Mouse (Mus musculus): ENCODE results near the gene Bag5. TPM values are rescaled to one million over a fixed set of nuclear protein-coding genes. Genes with fewer than 3 reads are reported as not detected.
A peak's percentile ranks its signal among the peaks of the same experiment; 100 is the strongest.

Bag5 gene
- polyA plus RNA-seq, 1 experiment from 2014 or later: 59.0 TPM

DNA sequence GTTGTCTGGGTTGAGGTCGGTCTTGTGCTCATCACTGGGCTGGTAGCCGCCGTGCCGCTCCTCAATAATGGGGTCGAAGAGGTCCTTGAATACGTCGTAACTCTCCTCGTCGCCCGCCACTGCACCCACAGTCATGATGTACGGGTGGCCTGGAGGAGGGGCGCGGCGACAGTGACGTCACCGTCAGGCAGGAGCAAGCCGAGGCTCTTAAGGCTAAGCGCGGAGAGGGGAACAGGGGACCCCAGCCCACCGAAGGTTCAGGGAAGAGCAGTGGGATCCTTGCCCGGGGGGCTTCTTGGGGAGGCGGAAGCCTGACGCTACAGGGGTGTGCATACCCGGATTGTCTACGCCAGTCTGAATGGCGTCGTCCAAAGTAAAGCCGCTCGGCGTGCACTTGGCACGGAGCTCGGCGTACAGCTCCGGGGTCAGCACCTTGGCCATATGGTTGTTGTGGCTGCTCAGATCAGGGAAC lies 41.6 kb downstream of the Bag5 start:
- ATAC-seq (ENCODE audit: low read depth): peak; percentile 28
- H3K27ac ChIP-seq (replicated peaks; ENCODE audit: low read depth, low read length): no peak overlapping the region
- H3K9me3 ChIP-seq (ENCODE audit: control insufficient read depth, low read length): no peaks in the 10 kb centered on the region
- under 1% methylated on average over 24 of the region's 34 CpGs for WGBS
- H3K4me1 ChIP-seq (ENCODE audit: control insufficient read depth, insufficient read depth, low read length): peaks cover 20% of the 10 kb centered on the region
- peak overlapping the region; percentile 69 for H3K9ac ChIP-seq (ENCODE audit: low read depth, low read length)
- peak overlapping the region; percentile 63 for H3K4me3 ChIP-seq (ENCODE audit: low read depth, low read length)
- no peaks in the 10 kb centered on the region for H3K36me3 ChIP-seq (ENCODE audit: control insufficient read depth, insufficient read depth, low read length)
- DNase-seq (ENCODE audit: low spot score): no peak
- H3K27me3 ChIP-seq (replicated peaks; ENCODE audit: control insufficient read depth, insufficient read depth, low read length): peaks cover 49% of the 10 kb centered on the region
- H3K4me2 ChIP-seq (ENCODE audit: low read depth, low read length): peak overlapping the region; percentile 98

DNA sequence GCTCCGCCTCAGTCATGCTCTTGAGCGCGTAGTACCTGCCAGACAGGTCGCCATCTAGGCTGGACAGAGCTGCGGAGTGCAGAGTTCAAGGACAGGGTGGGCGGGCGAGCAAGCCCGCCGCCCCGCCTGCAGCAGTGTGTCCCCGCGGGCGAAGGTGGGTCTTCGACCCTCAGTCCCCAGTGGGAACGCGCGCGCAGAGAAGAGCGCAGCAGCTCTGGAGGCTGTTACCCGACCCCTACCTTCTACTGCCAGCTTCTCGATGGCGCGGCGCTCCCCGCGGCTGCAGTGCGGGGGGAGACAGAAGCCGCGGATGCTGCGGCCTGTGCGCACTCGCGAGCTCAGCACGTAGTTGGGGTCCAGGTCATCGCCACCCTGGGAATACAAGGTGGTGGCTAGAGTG lies 42.1 kb downstream of the Bag5 start:
- WGBS: under 1% methylated on average over 18 of the region's 35 CpGs
- DNase-seq (ENCODE audit: low spot score) (no peak), ATAC-seq (ENCODE audit: low read depth) (no peak)
- Histone ChIP-seq H3K4me2 (ENCODE audit: low read depth, low read length) (peak overlapping the region; percentile 98), H3K4me1 (ENCODE audit: control insufficient read depth, insufficient read depth, low read length) (peaks cover 20% of the 10 kb centered on the region), H3K4me3 (ENCODE audit: low read depth, low read length) (peak overlapping the region; percentile 63), H3K27me3 (replicated peaks; ENCODE audit: control insufficient read depth, insufficient read depth, low read length) (peaks cover 49% of the 10 kb centered on the region), H3K9ac (ENCODE audit: low read depth, low read length) (peak overlapping the region; percentile 69), H3K9me3 (ENCODE audit: control insufficient read depth, low read length) (no peaks in the 10 kb centered on the region), H3K36me3 (ENCODE audit: control insufficient read depth, insufficient read depth, low read length) (no peaks in the 10 kb centered on the region), H3K27ac (replicated peaks; ENCODE audit: low read depth, low read length) (no peak overlapping the region)

GRCm38 (mm10) chr12:111670371-111670971 lies 42.6 kb downstream of the Bag5 start:
- H3K4me1 ChIP-seq (ENCODE audit: control insufficient read depth, insufficient read depth, low read length): peaks cover 20% of the 10 kb centered on the region
- no peaks in the 10 kb centered on the region for H3K9me3 ChIP-seq (ENCODE audit: control insufficient read depth, low read length)
- ATAC-seq (ENCODE audit: low read depth): no peak
- no peak overlapping the region for H3K27ac ChIP-seq (replicated peaks; ENCODE audit: low read depth, low read length)
- DNase-seq (ENCODE audit: low spot score): no peak
- no peaks in the 10 kb centered on the region for H3K36me3 ChIP-seq (ENCODE audit: control insufficient read depth, insufficient read depth, low read length)
- peak overlapping the region; percentile 63 for H3K4me3 ChIP-seq (ENCODE audit: low read depth, low read length)
- H3K9ac ChIP-seq (ENCODE audit: low read depth, low read length): peak overlapping the region; percentile 69
- peaks cover 49% of the 10 kb centered on the region for H3K27me3 ChIP-seq (replicated peaks; ENCODE audit: control insufficient read depth, insufficient read depth, low read length)
- 18% methylated on average over 19 of the region's 29 CpGs for WGBS
- H3K4me2 ChIP-seq (ENCODE audit: low read depth, low read length): peak overlapping the region; percentile 98

- 61% methylated on average over 8 of the region's 8 CpGs for WGBS
- Histone ChIP-seq H3K27ac (replicated peaks; ENCODE audit: low read depth, low read length) (no peak overlapping the region), H3K4me3 (ENCODE audit: low read depth, low read length) (peak overlapping the region; percentile 63), H3K27me3 (replicated peaks; ENCODE audit: control insufficient read depth, insufficient read depth, low read length) (peaks cover 49% of the 10 kb centered on the region), H3K9ac (ENCODE audit: low read depth, low read length) (no peak overlapping the region), H3K36me3 (ENCODE audit: control insufficient read depth, insufficient read depth, low read length) (0 out of 2 replicates have a peak, but pooled peaks cover 4% of the 10 kb centered on the region), H3K4me2 (ENCODE audit: low read depth, low read length) (peak overlapping the region; percentile 98), H3K4me1 (ENCODE audit: control insufficient read depth, insufficient read depth, low read length) (peaks cover 20% of the 10 kb centered on the region), H3K9me3 (ENCODE audit: control insufficient read depth, low read length) (no peaks in the 10 kb centered on the region)
- DNase-seq (ENCODE audit: low spot score): no peak
- no peak for ATAC-seq (ENCODE audit: low read depth)
Observed at GRCm38 (mm10) chr12:111669961-111670360, 43.1 kb downstream of the Bag5 start.

- DNase-seq (ENCODE audit: low spot score) (peak; percentile 64), ATAC-seq (ENCODE audit: low read depth) (no peak)
- Histone ChIP-seq H3K36me3 (ENCODE audit: control insufficient read depth, insufficient read depth, low read length) (0 out of 2 replicates have a peak, but pooled peaks cover 5% of the 10 kb centered on the region), H3K4me2 (ENCODE audit: low read depth, low read length) (peak overlapping the region; percentile 98), H3K9me3 (ENCODE audit: control insufficient read depth, low read length) (no peaks in the 10 kb centered on the region), H3K4me1 (ENCODE audit: control insufficient read depth, insufficient read depth, low read length) (peaks cover 20% of the 10 kb centered on the region), H3K27ac (replicated peaks; ENCODE audit: low read depth, low read length) (peak overlapping the region; percentile 82), H3K27me3 (replicated peaks; ENCODE audit: control insufficient read depth, insufficient read depth, low read length) (peaks cover 47% of the 10 kb centered on the region), H3K4me3 (ENCODE audit: low read depth, low read length) (0 out of 2 replicates have a peak overlapping the region, but pooled peaks have one; percentile 17), H3K9ac (ENCODE audit: low read depth, low read length) (peak overlapping the region; percentile 44)
- WGBS: 62% methylated on average over 21 of the region's 23 CpGs
Observed at GRCm38 (mm10) chr12:111669000-111669788, 43.9 kb downstream of the Bag5 start.

DNA sequence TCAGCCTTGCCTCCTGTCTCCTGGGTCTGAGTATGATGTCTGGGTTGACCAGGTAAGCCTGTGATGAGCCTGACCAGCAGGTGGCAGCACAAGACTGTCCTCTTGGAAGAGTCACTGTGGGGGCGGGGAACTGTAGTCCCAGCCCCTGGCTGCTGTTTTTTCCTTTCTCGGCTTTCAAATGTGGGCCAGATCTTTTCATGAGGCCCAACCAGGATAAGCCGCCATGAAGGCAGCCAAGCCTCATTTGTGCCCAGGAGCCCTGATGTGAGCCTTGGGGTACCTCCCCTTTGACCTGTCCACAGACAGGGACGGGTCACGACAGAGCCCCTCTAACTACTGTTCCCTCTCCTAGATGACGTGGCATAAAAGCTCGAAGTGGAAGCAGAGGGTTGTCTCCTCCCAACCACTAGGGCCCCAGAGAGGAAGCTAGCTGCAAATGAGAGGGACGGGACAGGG lies 44.6 kb downstream of the Bag5 start:
- 2% methylated on average over 8 of the region's 8 CpGs for WGBS

GRCm38 (mm10) chr12:111667421-111667820 lies 45.6 kb downstream of the Bag5 start:
- peaks cover 21% of the 10 kb centered on the region for H3K4me1 ChIP-seq (ENCODE audit: control insufficient read depth, insufficient read depth, low read length)
- no peak overlapping the region for H3K4me3 ChIP-seq (ENCODE audit: low read depth, low read length)
- ATAC-seq (ENCODE audit: low read depth) (no peak), DNase-seq (ENCODE audit: low spot score) (no peak)
- H3K9me3 ChIP-seq (ENCODE audit: control insufficient read depth, low read length): no peaks in the 10 kb centered on the region
- no peak overlapping the region for H3K4me2 ChIP-seq (ENCODE audit: low read depth, low read length)
- peaks cover 29% of the 10 kb centered on the region for H3K27me3 ChIP-seq (replicated peaks; ENCODE audit: control insufficient read depth, insufficient read depth, low read length)
- 0 out of 2 replicates have a peak, but pooled peaks cover 5% of the 10 kb centered on the region for H3K36me3 ChIP-seq (ENCODE audit: control insufficient read depth, insufficient read depth, low read length)
- H3K27ac ChIP-seq (replicated peaks; ENCODE audit: low read depth, low read length): no peak overlapping the region
- H3K9ac ChIP-seq (ENCODE audit: low read depth, low read length): no peak overlapping the region
- 91% methylated on average over 5 of the region's 5 CpGs for WGBS

More for the DNA sequence above, 44.6 kb downstream of the Bag5 start:
- Histone ChIP-seq H3K9me3 (ENCODE audit: control insufficient read depth, low read length) (no peaks in the 10 kb centered on the region), H3K27me3 (replicated peaks; ENCODE audit: control insufficient read depth, insufficient read depth, low read length) (peaks cover 40% of the 10 kb centered on the region), H3K9ac (ENCODE audit: low read depth, low read length) (peak overlapping the region; percentile 44), H3K4me2 (ENCODE audit: low read depth, low read length) (peak overlapping the region; percentile 50), H3K4me3 (ENCODE audit: low read depth, low read length) (peak overlapping the region; percentile 17; the same call in 1 of the 2 replicates), H3K27ac (replicated peaks; ENCODE audit: low read depth, low read length) (peak overlapping the region; percentile 82), H3K4me1 (ENCODE audit: control insufficient read depth, insufficient read depth, low read length) (peaks cover 24% of the 10 kb centered on the region), H3K36me3 (ENCODE audit: control insufficient read depth, insufficient read depth, low read length) (0 out of 2 replicates have a peak, but pooled peaks cover 5% of the 10 kb centered on the region)
- ATAC-seq (ENCODE audit: low read depth): peak; percentile 69
- peak; percentile 97 for DNase-seq (ENCODE audit: low spot score)

DNA sequence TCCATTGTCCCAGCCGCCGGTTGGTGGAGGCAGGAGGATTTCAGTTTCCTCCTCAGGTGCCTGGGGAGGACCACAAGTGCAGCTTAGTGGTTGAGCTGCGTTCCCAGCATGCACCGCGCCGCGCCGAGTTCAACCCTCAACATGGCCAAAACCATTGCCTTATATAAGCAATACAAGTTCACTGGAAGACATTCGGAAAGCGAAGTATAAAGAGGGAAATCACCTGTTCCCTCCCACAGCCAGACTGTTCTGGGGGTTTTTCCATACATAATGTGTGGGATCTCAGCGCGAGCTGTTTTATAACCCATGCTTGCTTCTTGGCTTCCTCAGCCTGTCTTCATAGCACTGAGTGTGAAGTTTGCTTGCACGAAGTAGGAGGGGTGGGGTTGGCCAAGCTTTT lies 46.7 kb downstream of the Bag5 start:
- H3K36me3 ChIP-seq (ENCODE audit: control insufficient read depth, insufficient read depth, low read length): peaks cover 11% of the 10 kb centered on the region; the same call in 1 of the 2 replicates
- no peaks in the 10 kb centered on the region for H3K9me3 ChIP-seq (ENCODE audit: control insufficient read depth, low read length)
- ATAC-seq (ENCODE audit: low read depth) (no peak), DNase-seq (ENCODE audit: low spot score) (no peak)
- no peak overlapping the region for H3K4me3 ChIP-seq (ENCODE audit: low read depth, low read length)
- H3K27me3 ChIP-seq (replicated peaks; ENCODE audit: control insufficient read depth, insufficient read depth, low read length): peaks cover 18% of the 10 kb centered on the region
- H3K4me1 ChIP-seq (ENCODE audit: control insufficient read depth, insufficient read depth, low read length): peaks cover 15% of the 10 kb centered on the region
- no peak overlapping the region for H3K9ac ChIP-seq (ENCODE audit: low read depth, low read length)
- H3K27ac ChIP-seq (replicated peaks; ENCODE audit: low read depth, low read length): no peak overlapping the region
- 76% methylated on average over 13 of the region's 13 CpGs for WGBS
- H3K4me2 ChIP-seq (ENCODE audit: low read depth, low read length): no peak overlapping the region
